Mouse (Mus musculus) heart, embryonic 13.5 days (tissue): ENCODE results near the gene Ndn. TPM values are rescaled to one million over a fixed set of nuclear protein-coding genes. Genes with fewer than 3 reads are reported as not detected.

Experiments
- ATAC-seq: fragments of 200-750 bp; cut with Nextera tagmentation; 2 replicates; pipeline ENCODE4 v1.8.0; 2017; ENCODE audit warnings: moderate TSS enrichment; ENCODE audit not compliant: insufficient number of reproducible peaks, low FRiP score, low TSS enrichment; ENCODE audit errors: extremely low read depth
- H3K27ac ChIP-seq: fragments of 300-500 bp; sonication (generic); replicated peaks from 2 replicates; pipeline ENCODE4 v1.5.1; 2015; ENCODE audit warnings: moderate library complexity, mild to moderate bottlenecking, inconsistent platforms
- H3K27me3 ChIP-seq: fragments of 300-500 bp; sonication (generic); replicated peaks from 2 replicates; pipeline ENCODE4 v1.6.1; 2015; ENCODE audit warnings: mild to moderate bottlenecking, inconsistent platforms
- H3K36me3 ChIP-seq: fragments of 300-500 bp; sonication (generic); 2 replicates; pipeline ENCODE4 v1.6.1; 2015; ENCODE audit warnings: mild to moderate bottlenecking, inconsistent platforms
- H3K4me1 ChIP-seq: fragments of 300-500 bp; sonication (generic); 2 replicates; pipeline ENCODE4 v1.6.1; 2015; ENCODE audit warnings: inconsistent platforms
- H3K4me2 ChIP-seq: fragments of 300-500 bp; sonication (generic); 2 replicates; pipeline ENCODE4 v1.6.1; 2015; ENCODE audit warnings: inconsistent platforms, mild to moderate bottlenecking, moderate library complexity
- H3K4me3 ChIP-seq: fragments of 300-500 bp; sonication (generic); 2 replicates; pipeline ENCODE4 v1.5.1; 2015; ENCODE audit warnings: moderate library complexity, mild to moderate bottlenecking, inconsistent platforms
- H3K9ac ChIP-seq: fragments of 300-500 bp; sonication (generic); 2 replicates; pipeline ENCODE4 v1.6.1; 2015; ENCODE audit warnings: inconsistent platforms, mild to moderate bottlenecking, moderate library complexity
- H3K9me3 ChIP-seq: fragments of 300-500 bp; sonication (generic); 2 replicates; pipeline ENCODE4 v1.6.1; 2016; ENCODE audit warnings: inconsistent platforms
- WGBS: fragments of 180-500 bp; shearing (Covaris S2); methylation state at CpG from one replicate; pipeline ENCODE4 v1.1.7; 2015; ENCODE audit warnings: mixed read lengths; 5-methylcytosine and 5-hydroxymethylcytosine counted together
- polyA plus RNA-seq: library from polyadenylated mRNA; unstranded; fragments of >200 nt; fragmentation: Nextera tagmentation; extraction: Ambion mirVana; gene quantifications from 2 replicates; pipeline ENCODE4 v1.2.1, GENCODE M21; 2015

The Ndn gene
- 63.9 and 65.2 TPM in 2 replicates for polyA plus RNA-seq

DNA sequence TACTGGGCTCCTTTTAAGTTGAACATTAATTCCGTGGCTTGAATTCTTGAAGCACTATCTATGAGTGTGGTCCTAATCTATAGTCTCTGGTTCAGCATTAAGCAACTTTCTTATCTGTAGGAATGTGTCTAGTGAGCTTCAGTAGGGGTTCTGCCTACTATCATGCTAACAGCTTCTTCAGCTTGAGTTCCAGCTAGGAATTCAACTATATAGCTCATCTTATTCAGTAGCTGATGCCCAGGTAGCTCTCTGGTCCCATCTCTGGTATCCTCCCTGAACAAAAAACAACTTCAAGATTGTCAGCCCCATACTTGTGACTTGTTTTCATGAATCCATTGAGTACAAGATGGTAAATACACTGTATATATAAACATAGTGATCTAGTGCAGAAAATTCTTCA lies at the start of gene Ndn:
Gene Ndn (plus strand): TSS at position 301 of the 400 bp plus-strand sequence.
- 19% methylated on average over 1 of the region's 1 CpGs for WGBS
- no peaks in the 10 kb centered on the region for H3K27me3 ChIP-seq
- H3K9me3 ChIP-seq: 0 out of 2 replicates have a peak, but pooled peaks cover 4% of the 10 kb centered on the region
- no peak for ATAC-seq
- no peak within 1 kb of the TSS for H3K27ac ChIP-seq
- no peak within 1 kb of the TSS for H3K9ac ChIP-seq
- no peaks in the 10 kb centered on the region for H3K36me3 ChIP-seq
- peaks cover 4% of the 10 kb centered on the region; the same call in 1 of the 2 replicates for H3K4me1 ChIP-seq
- no peak within 1 kb of the TSS for H3K4me2 ChIP-seq
- no peak within 1 kb of the TSS for H3K4me3 ChIP-seq

- no peaks in the 10 kb centered on the region for H3K36me3 ChIP-seq
- no peaks in the 10 kb centered on the region for H3K27me3 ChIP-seq
- ATAC-seq: no peak
- H3K27ac ChIP-seq: no peak overlapping the region
- H3K9ac ChIP-seq: no peak overlapping the region
- H3K4me2 ChIP-seq: no peak overlapping the region
- H3K4me1 ChIP-seq: no peaks in the 10 kb centered on the region
- no peak overlapping the region for H3K4me3 ChIP-seq
- WGBS: 81% methylated on average over 3 of the region's 3 CpGs
- H3K9me3 ChIP-seq: no peaks in the 10 kb centered on the region
These were observed 43.9 kb upstream of the Ndn start for GRCm38 (mm10) chr7:62302451-62302850.

DNA sequence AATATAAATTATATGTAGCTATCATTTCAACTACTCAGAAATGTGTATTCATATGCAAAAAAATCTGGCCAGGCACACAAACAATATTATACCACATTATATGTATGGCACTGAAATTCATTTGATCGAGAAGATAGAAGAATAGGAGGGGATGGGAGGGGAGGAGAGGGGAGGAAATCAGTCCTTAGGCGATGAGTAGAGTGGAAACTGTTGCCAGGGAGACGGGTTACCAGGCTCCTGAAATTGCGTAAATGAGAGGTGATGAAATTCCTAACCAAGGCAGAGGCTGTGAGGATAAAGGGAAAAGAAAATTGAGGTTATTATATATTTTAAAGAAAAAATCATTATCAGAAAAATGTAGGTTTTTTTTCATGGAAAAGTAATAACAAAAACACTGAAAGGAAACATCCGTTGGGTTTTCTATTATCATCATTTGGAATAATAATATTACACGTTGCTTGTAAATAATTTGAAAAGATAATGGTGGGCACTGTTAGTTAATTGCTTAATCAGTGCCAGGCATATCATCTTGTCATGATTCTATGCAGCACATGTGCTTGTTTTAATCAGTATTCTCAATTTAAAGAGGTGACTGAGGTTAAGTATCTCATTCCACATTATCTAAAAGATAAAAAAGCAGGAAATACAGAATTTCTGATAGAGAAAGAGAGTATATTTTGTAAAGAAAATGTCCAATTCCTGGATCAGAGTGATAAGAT lies 39.3 kb upstream of the Ndn start:
- Histone ChIP-seq H3K27ac (no peak overlapping the region), H3K4me1 (no peaks in the 10 kb centered on the region), H3K36me3 (no peaks in the 10 kb centered on the region), H3K4me2 (no peak overlapping the region), H3K4me3 (no peak overlapping the region), H3K9me3 (no peaks in the 10 kb centered on the region), H3K27me3 (no peaks in the 10 kb centered on the region), H3K9ac (no peak overlapping the region)
- no peak for ATAC-seq
- 41% methylated on average over 6 of the region's 6 CpGs for WGBS

DNA sequence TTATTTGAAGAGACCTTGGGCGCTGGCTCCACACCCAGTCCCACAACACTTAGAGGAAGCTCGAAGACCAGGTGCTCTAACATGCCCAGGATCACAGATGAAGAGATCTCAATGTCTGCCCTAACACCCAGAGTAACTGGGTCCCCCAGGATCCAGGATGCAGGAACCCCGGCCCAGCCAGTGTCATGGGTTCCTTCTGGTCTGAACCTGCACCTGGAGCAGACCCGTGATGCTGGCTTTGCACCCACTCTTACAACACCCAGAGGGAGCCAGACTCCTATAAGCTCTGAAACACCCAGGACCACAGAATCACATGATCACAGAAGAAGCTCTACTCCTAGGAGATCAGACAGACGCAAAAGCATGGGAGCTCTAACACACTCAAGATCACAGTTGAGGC lies 29.6 kb upstream of the Ndn start:
- Histone ChIP-seq H3K36me3 (no peaks in the 10 kb centered on the region), H3K9ac (no peak overlapping the region), H3K4me2 (no peak overlapping the region), H3K4me3 (no peak overlapping the region), H3K27ac (no peak overlapping the region), H3K27me3 (no peaks in the 10 kb centered on the region), H3K4me1 (no peaks in the 10 kb centered on the region), H3K9me3 (no peaks in the 10 kb centered on the region)
- no peak for ATAC-seq
- WGBS: 70% methylated on average over 5 of the region's 5 CpGs

DNA sequence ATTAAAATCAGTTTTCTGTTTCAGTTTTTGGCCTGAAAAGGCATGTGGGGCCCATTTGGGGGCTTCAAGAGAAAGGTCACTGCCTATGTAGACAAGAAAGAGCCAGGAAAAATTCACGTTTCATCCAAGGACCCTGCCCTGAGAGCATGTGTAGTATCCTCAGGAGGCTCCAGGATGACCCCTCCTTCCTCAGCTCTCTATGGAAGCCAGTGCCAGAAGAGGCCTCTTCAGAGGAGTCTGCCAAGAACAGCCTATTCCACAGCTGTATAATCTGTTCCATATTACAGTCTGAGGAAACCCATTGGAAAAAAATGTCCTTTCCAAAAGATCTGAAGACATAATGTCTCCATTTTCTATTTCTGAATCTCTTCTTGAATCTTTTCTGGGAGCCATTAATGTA lies 958 bp upstream of the Ndn start:
- no peak overlapping the region for H3K4me3 ChIP-seq
- 15% methylated on average over 1 of the region's 1 CpGs for WGBS

DNA sequence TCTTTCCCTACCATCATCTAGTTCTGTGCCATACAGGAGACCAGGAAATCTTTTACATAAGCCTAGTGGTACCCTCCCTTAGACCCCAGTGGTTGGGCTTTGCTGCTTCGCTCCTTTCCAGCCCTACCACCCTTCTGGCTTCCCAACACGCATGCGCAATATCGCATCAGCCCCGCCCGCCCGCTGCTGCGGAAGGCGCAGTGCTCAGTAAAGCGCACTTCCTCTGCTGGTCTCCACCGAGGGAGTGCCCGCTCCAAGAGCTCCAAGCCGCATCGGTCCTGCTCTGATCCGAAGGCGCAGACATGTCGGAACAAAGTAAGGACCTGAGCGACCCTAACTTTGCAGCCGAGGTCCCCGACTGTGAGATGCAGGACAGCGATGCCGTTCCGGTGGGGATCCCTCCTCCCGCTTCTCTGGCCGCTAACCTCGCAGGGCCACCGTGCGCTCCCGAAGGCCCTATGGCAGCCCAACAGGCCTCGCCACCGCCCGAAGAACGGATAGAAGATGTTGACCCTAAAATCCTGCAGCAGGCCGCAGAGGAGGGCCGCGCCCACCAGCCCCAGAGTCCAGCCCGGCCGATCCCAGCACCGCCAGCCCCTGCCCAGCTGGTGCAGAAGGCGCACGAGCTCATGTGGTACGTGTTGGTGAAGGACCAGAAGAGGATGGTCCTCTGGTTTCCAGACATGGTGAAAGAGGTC lies 1.9 kb downstream of the Ndn start:
- Histone ChIP-seq H3K27me3 (no peaks in the 10 kb centered on the region), H3K9ac (peak overlapping the region; percentile 80), H3K4me2 (peak overlapping the region; percentile 73), H3K4me3 (peak overlapping the region; percentile 60), H3K27ac (no peak overlapping the region; the same call in 1 of the 2 replicates), H3K36me3 (no peaks in the 10 kb centered on the region), H3K9me3 (no peaks in the 10 kb centered on the region), H3K4me1 (peaks cover 4% of the 10 kb centered on the region; the same call in 1 of the 2 replicates)
- peak; percentile 75 for ATAC-seq
- WGBS: 8% methylated on average over 42 of the region's 42 CpGs

More for the DNA sequence above, 958 bp upstream of the Ndn start:
- Histone ChIP-seq H3K27ac (no peak overlapping the region), H3K36me3 (no peaks in the 10 kb centered on the region), H3K4me1 (peaks cover 4% of the 10 kb centered on the region; the same call in 1 of the 2 replicates), H3K4me2 (no peak overlapping the region), H3K27me3 (no peaks in the 10 kb centered on the region), H3K9me3 (0 out of 2 replicates have a peak, but pooled peaks cover 4% of the 10 kb centered on the region), H3K9ac (no peak overlapping the region)
- ATAC-seq: no peak

- no peaks in the 10 kb centered on the region for H3K36me3 ChIP-seq
- peak overlapping the region; percentile 73 for H3K4me2 ChIP-seq
- no peaks in the 10 kb centered on the region for H3K27me3 ChIP-seq
- no peaks in the 10 kb centered on the region for H3K9me3 ChIP-seq
- H3K9ac ChIP-seq: peak overlapping the region; percentile 80
- H3K27ac ChIP-seq: no peak overlapping the region; the same call in 1 of the 2 replicates
- ATAC-seq: no peak
- H3K4me1 ChIP-seq: peaks cover 4% of the 10 kb centered on the region; the same call in 1 of the 2 replicates
- WGBS: 26% methylated on average over 17 of the region's 17 CpGs
- peak overlapping the region; percentile 60 for H3K4me3 ChIP-seq
These were observed 2.4 kb downstream of the Ndn start for GRCm38 (mm10) chr7:62348804-62349190.

DNA sequence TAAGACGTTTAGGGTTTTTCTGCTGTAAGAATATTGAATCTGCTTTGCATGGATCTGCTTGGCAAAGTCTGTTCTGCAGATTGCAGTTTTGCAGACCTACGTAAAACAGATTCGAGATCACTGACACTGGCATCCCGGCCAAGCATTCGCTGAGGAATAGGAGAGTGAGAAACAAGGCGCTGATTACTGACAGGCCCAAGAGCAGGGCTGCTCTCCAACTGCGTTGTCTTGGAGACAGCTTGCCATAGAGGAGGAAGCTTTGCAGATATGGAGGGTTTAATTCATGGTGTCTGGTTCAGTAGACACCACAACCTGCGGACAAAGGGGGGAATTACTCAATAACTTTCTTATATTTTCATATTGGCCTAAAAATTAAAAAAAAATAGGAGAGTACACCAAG lies 4.9 kb downstream of the Ndn start:
- H3K4me3 ChIP-seq: no peak overlapping the region
- WGBS: 30% methylated on average over 8 of the region's 8 CpGs
- H3K27ac ChIP-seq: no peak overlapping the region
- ATAC-seq: no peak
- H3K9me3 ChIP-seq: no peaks in the 10 kb centered on the region
- peaks cover 4% of the 10 kb centered on the region; the same call in 1 of the 2 replicates for H3K4me1 ChIP-seq
- H3K27me3 ChIP-seq: no peaks in the 10 kb centered on the region
- H3K4me2 ChIP-seq: no peak overlapping the region
- no peaks in the 10 kb centered on the region for H3K36me3 ChIP-seq
- no peak overlapping the region for H3K9ac ChIP-seq

- H3K4me3 ChIP-seq: no peak overlapping the region
- WGBS: 59% methylated on average over 7 of the region's 7 CpGs
- H3K4me1 ChIP-seq: no peaks in the 10 kb centered on the region
- no peaks in the 10 kb centered on the region for H3K36me3 ChIP-seq
- H3K27ac ChIP-seq: no peak overlapping the region
- no peak overlapping the region for H3K9ac ChIP-seq
- peaks cover 8% of the 10 kb centered on the region for H3K9me3 ChIP-seq
- H3K4me2 ChIP-seq: no peak overlapping the region
- H3K27me3 ChIP-seq: no peaks in the 10 kb centered on the region
- no peak for ATAC-seq
These were observed 18.8 kb downstream of the Ndn start for GRCm38 (mm10) chr7:62365039-62365636.

GRCm38 (mm10) chr7:62366730-62367129 lies 20.4 kb downstream of the Ndn start:
- 73% methylated on average over 8 of the region's 8 CpGs for WGBS
- peaks cover 8% of the 10 kb centered on the region for H3K9me3 ChIP-seq
- H3K9ac ChIP-seq: no peak overlapping the region
- H3K27ac ChIP-seq: no peak overlapping the region
- H3K4me2 ChIP-seq: no peak overlapping the region
- H3K4me1 ChIP-seq: no peaks in the 10 kb centered on the region
- H3K36me3 ChIP-seq: no peaks in the 10 kb centered on the region
- ATAC-seq: no peak
- H3K27me3 ChIP-seq: no peaks in the 10 kb centered on the region
- no peak overlapping the region for H3K4me3 ChIP-seq

DNA sequence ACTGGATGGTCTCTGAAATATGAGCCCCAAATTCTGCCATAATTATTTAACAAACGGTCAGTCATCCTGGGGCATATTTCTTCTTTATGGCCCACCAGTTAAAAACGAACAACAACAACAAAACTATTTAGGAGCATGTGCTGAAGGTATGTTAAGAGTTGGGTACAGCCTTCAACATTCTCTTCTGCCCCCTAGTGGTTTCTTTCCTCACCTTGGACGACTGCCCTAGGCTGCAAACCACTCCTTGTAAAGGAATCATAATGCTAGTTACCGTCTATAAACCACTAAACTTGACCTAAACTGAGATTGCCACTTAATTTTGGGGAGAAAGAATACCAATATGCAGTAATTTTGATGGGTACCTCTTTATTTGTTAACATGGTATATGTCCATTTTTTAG lies 29.3 kb downstream of the Ndn start:
- no peaks in the 10 kb centered on the region for H3K27me3 ChIP-seq
- no peak for ATAC-seq
- 19% methylated on average over 4 of the region's 4 CpGs for WGBS
- H3K9ac ChIP-seq: no peak overlapping the region
- H3K36me3 ChIP-seq: no peaks in the 10 kb centered on the region
- peaks cover 11% of the 10 kb centered on the region; the same call in 1 of the 2 replicates for H3K9me3 ChIP-seq
- peak overlapping the region; percentile 73; the same call in 1 of the 2 replicates for H3K4me2 ChIP-seq
- no peak overlapping the region for H3K27ac ChIP-seq
- no peak overlapping the region; the same call in 1 of the 2 replicates for H3K4me3 ChIP-seq
- H3K4me1 ChIP-seq: no peaks in the 10 kb centered on the region
